Mouse (Mus musculus): Measurements from ENCODE around the gene Gm10184. TPM values are rescaled to one million over a fixed set of nuclear protein-coding genes. Genes with fewer than 3 reads are reported as not detected.
"Not testable (repeated sequence)": the region's sequence is repeated elsewhere in the genome, so short reads cannot be mapped to it uniquely, and the experiment has no call there.

Gene Gm10184
- total RNA-seq (2022), result 10 to 100 TPM; 10.4 to 13.3 (median 11.5) TPM

GRCm38 (mm10) chr17:89910349-89910748 is at the start of gene Gm10184:
Gene Gm10184 (minus strand): TSS chr17:89910449.
- DNase-seq, result no peak

GRCm38 (mm10) chr17:89933950-89934349 is 23.7 kb upstream of the Gm10184 start:
- DNase-seq, result no peak

- DNase-seq, result no peak
Observed at GRCm38 (mm10) chr17:89907686-89908085, 2.6 kb downstream of the Gm10184 start.

DNA sequence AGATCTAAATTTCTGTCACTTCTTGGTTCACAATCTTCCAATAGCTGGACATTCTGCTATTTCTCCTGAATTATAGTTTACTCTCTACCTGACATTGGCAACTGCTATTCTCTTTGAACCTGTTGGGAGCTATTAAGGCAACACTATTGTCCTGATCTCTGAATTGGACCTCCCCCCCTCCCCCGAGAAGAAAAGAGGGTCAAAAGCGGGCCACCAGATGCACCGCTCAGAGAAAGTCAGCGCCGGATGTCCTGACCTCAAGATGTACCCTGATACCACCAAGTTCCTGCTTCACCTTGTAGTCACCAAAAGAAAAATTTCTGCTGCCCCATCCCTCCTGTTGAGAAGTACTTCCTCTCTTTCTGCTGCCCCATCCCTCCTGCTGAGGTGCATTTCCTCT is 5.5 kb downstream of the Gm10184 start:
- DNase-seq, result not testable (repeated sequence)

- DNase-seq, result no peak
Observed at GRCm38 (mm10) chr17:89902767-89903166, 7.5 kb downstream of the Gm10184 start.

DNA sequence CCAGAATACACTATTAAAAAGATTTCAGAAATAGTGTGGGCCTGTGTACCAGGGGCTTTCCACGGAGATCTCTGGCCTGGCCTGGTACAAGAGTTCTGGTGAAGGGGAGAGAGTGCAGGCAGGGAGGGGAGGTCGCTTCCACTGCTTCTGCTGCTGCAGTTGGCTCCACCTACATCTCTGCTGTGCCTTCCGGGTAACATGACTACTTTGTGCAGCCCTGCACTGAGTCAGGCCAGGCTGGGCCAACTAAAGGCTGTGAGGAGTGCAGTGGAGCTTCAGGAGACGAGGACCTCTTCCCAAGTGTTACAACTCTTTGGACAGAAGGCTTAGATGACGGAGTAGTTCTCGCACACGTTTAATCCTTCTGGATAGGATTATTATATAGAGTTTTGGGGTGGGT is 9.6 kb downstream of the Gm10184 start:
- DNase-seq, result no peak

DNA sequence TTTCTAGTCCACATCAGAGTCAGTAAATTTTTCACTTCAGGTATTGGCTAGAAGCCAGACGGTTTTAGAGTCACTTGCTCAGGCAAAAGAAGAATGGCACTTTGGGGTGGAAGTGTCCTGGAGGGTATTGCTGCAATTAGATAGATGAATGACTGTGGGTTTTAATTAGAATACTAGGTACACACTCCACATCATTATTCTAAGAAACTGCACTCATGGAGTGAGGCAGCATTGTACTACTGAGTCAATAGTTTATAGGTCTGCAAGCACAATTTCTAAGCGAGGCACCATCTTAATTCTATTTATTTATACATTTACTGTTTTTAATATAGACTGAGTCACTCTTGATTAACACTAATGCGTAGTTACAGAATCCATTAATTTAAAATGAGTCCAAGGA is 10.4 kb downstream of the Gm10184 start:
- no peak for DNase-seq

DNA sequence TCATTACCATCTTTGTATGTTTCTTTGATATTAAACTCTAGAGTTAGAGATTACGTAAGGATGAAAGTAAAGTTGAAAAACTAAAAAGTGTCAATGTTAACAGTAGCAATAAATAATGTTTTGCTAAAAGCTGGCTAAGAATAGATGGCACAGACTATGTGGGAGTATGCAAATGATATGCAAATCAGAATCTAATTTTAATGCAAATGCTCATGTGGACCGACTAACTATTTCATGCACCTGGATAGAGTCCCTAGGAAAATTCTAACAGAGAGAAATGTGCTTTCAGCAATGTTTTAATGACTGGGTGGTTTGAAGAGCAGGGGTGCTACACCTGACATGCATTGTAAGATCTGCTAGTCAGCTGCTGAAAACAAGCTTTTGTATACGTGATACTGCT is 45.3 kb downstream of the Gm10184 start:
- DNase-seq, result no peak

Measured in adrenal gland, adult 8-10 months (tissue).